Mouse (Mus musculus) layer of hippocampus, postnatal 14 days (tissue): ENCODE measurements around the gene Caprin2. TPM values are rescaled to one million over a fixed set of nuclear protein-coding genes. Genes with fewer than 3 reads are reported as not detected.

Experiments
- DNase-seq, 2 experiments: peaks; one replicate each; pipeline ENCODE4 v3.0.0; 2021 to 2022; ENCODE audit warnings: low spot score in 2 of 2, mixed read lengths in 1 of 2
- total RNA-seq, 2 experiments: library from RNA; stranded (reverse); gene quantifications; 2 replicates each; pipeline ENCODE4 v1.2.3; 2021

The Caprin2 gene
- total RNA-seq, 2 experiments from 2014 or later = 7.7 to 11.2 TPM

- no peak for DNase-seq
These were observed 50.4 kb downstream of the Caprin2 start for GRCm38 (mm10) chr6:148845629-148846028.

GRCm38 (mm10) chr6:148841760-148842159 lies 54.3 kb downstream of the Caprin2 start:
- DNase-seq = no peak

GRCm38 (mm10) chr6:148838460-148838859 lies 57.6 kb downstream of the Caprin2 start:
- DNase-seq = no peak

- no peak for DNase-seq
These were observed 64.3 kb downstream of the Caprin2 start for GRCm38 (mm10) chr6:148831728-148832121.

GRCm38 (mm10) chr6:148830748-148831727 lies 65.0 kb downstream of the Caprin2 start, which contains the start of gene Ipo8:
TSS of gene Ipo8 (minus strand) at chr6:148831467.
- peak; percentile 86 to 97 for DNase-seq

GRCm38 (mm10) chr6:148830355-148830747 lies 65.7 kb downstream of the Caprin2 start:
- no peak for DNase-seq

- no peak for DNase-seq
These were observed 69.9 kb downstream of the Caprin2 start for GRCm38 (mm10) chr6:148826119-148826518.

GRCm38 (mm10) chr6:148818624-148819343 lies 77.3 kb downstream of the Caprin2 start:
- DNase-seq = no peak

GRCm38 (mm10) chr6:148816751-148817150 lies 79.3 kb downstream of the Caprin2 start:
- no peak for DNase-seq

GRCm38 (mm10) chr6:148811117-148811516 lies 84.9 kb downstream of the Caprin2 start:
- DNase-seq = no peak

GRCm38 (mm10) chr6:148799773-148800172 lies 96.3 kb downstream of the Caprin2 start:
- DNase-seq = no peak

- DNase-seq = peak in 1 of 2 experiments; percentile 40
These were observed 100.9 kb downstream of the Caprin2 start for GRCm38 (mm10) chr6:148795145-148795544.

Other genes starting within 250 kb of the Caprin2 start
- gene Ipo8, start 64.8 kb downstream of the Caprin2 start, total RNA-seq = 10 to 100 TPM; 34.8 to 36.0 TPM
- gene Sinhcaf, start 50.2 kb upstream of the Caprin2 start, total RNA-seq = 1 to 10 TPM; 5.9 to 9.6 TPM
- gene Dennd5b, start 205.4 kb upstream of the Caprin2 start, total RNA-seq = 10 to 100 TPM; 37.6 to 43.7 TPM
- gene Gm10203, start 233.9 kb upstream of the Caprin2 start, total RNA-seq = not detected
- gene Etfbkmt, start 243.6 kb upstream of the Caprin2 start, total RNA-seq = 1 to 10 TPM; 2.9 to 3.0 TPM